Mouse (Mus musculus) spleen, adult 2 months (tissue): ENCODE measurements around the gene 9130023H24Rik.

ENCODE experiments used
- CTCF ChIP-seq: fragments of 200-500 bp; IDR thresholded peaks from 2 replicates; pipeline ENCODE4 v1.5.1; 2011; ENCODE audit warnings: mild to moderate bottlenecking, inconsistent platforms; ENCODE audit not compliant: insufficient read depth, insufficient read length, insufficient replicate concordance; ENCODE audit errors: extremely low read depth
- POLR2A ChIP-seq: fragments of 200-500 bp; IDR thresholded peaks from 2 replicates; pipeline ENCODE4 v1.6.1; 2011; ENCODE audit warnings: low read depth, low read length, inconsistent platforms

- TF ChIP-seq POLR2A = no peak
- no peak for TF ChIP-seq CTCF
Observed at GRCm38 (mm10) chr7:128244410-128245025, 6.7 kb upstream of the 9130023H24Rik start.
